Mouse (Mus musculus) heart, adult 8-10 months (tissue): ENCODE data around the gene Shisa3. TPM values are rescaled to one million over a fixed set of nuclear protein-coding genes. Genes with fewer than 3 reads are reported as not detected.
A peak's percentile ranks its signal among the peaks of the same experiment; 100 is the strongest.

Experiments
- DNase-seq: peaks from one replicate; pipeline ENCODE4 v3.0.0; 2022; ENCODE audit warnings: low spot score
- total RNA-seq, 4 experiments: library from RNA; stranded (reverse); gene quantifications; 2 replicates each; pipeline ENCODE4 v1.2.4; 2022

The Shisa3 gene
- total RNA-seq, 4 experiments from 2014 or later: 1.4 to 1.9 (median 1.6) TPM

- no peak for DNase-seq
Observed at GRCm38 (mm10) chr5:67633138-67633782, 25.6 kb downstream of the Shisa3 start.

- DNase-seq: no peak
Observed at GRCm38 (mm10) chr5:67633831-67634268, 26.2 kb downstream of the Shisa3 start.

GRCm38 (mm10) chr5:67634339-67634738, 26.7 kb downstream of the Shisa3 start:
- no peak for DNase-seq

GRCm38 (mm10) chr5:67640596-67641312, 33.1 kb downstream of the Shisa3 start:
- no peak for DNase-seq

GRCm38 (mm10) chr5:67641406-67642120, 33.9 kb downstream of the Shisa3 start:
- no peak for DNase-seq

GRCm38 (mm10) chr5:67643537-67644255, 36.0 kb downstream of the Shisa3 start:
- DNase-seq: no peak

- no peak for DNase-seq
Observed at GRCm38 (mm10) chr5:67646756-67647529, 39.3 kb downstream of the Shisa3 start.

- DNase-seq: no peak
Observed at GRCm38 (mm10) chr5:67647568-67647967, 39.9 kb downstream of the Shisa3 start.

- no peak for DNase-seq
Observed at GRCm38 (mm10) chr5:67649156-67649555, 41.5 kb downstream of the Shisa3 start.

- DNase-seq: no peak
Observed at GRCm38 (mm10) chr5:67650021-67650420, 42.3 kb downstream of the Shisa3 start.

- no peak for DNase-seq
Observed at GRCm38 (mm10) chr5:67652468-67652867, 44.8 kb downstream of the Shisa3 start.

- DNase-seq: no peak
Observed at GRCm38 (mm10) chr5:67653543-67653942, 45.9 kb downstream of the Shisa3 start.

GRCm38 (mm10) chr5:67654572-67654971, 46.9 kb downstream of the Shisa3 start:
- no peak for DNase-seq

GRCm38 (mm10) chr5:67655696-67656519, 48.2 kb downstream of the Shisa3 start:
- no peak for DNase-seq

GRCm38 (mm10) chr5:67656821-67657259, 49.2 kb downstream of the Shisa3 start:
- no peak for DNase-seq

GRCm38 (mm10) chr5:67659864-67660263, 52.2 kb downstream of the Shisa3 start:
- no peak for DNase-seq

GRCm38 (mm10) chr5:67662715-67663114, 55.0 kb downstream of the Shisa3 start:
- DNase-seq: no peak

- peak; percentile 68 for DNase-seq
Observed at GRCm38 (mm10) chr5:67669436-67669896, 61.8 kb downstream of the Shisa3 start.

GRCm38 (mm10) chr5:67670158-67670557, 62.5 kb downstream of the Shisa3 start:
- no peak for DNase-seq

- no peak for DNase-seq
Observed at GRCm38 (mm10) chr5:67673008-67673407, 65.3 kb downstream of the Shisa3 start.
